Mouse (Mus musculus) heart, embryonic 13.5 days (tissue): ENCODE measurements around the gene Scarb1. TPM values are rescaled to one million over a fixed set of nuclear protein-coding genes. Genes with fewer than 3 reads are reported as not detected.

ENCODE experiments used
- ATAC-seq: fragments of 200-750 bp; cut with Nextera tagmentation; 2 replicates; pipeline ENCODE4 v1.8.0; 2017; ENCODE audit warnings: moderate TSS enrichment; ENCODE audit not compliant: insufficient number of reproducible peaks, low FRiP score, low TSS enrichment; ENCODE audit errors: extremely low read depth
- H3K27ac ChIP-seq: fragments of 300-500 bp; sonication (generic); replicated peaks from 2 replicates; pipeline ENCODE4 v1.5.1; 2015; ENCODE audit warnings: moderate library complexity, mild to moderate bottlenecking, inconsistent platforms
- H3K27me3 ChIP-seq: fragments of 300-500 bp; sonication (generic); replicated peaks from 2 replicates; pipeline ENCODE4 v1.6.1; 2015; ENCODE audit warnings: mild to moderate bottlenecking, inconsistent platforms
- H3K36me3 ChIP-seq: fragments of 300-500 bp; sonication (generic); 2 replicates; pipeline ENCODE4 v1.6.1; 2015; ENCODE audit warnings: mild to moderate bottlenecking, inconsistent platforms
- H3K4me1 ChIP-seq: fragments of 300-500 bp; sonication (generic); 2 replicates; pipeline ENCODE4 v1.6.1; 2015; ENCODE audit warnings: inconsistent platforms
- H3K4me2 ChIP-seq: fragments of 300-500 bp; sonication (generic); 2 replicates; pipeline ENCODE4 v1.6.1; 2015; ENCODE audit warnings: inconsistent platforms, mild to moderate bottlenecking, moderate library complexity
- H3K4me3 ChIP-seq: fragments of 300-500 bp; sonication (generic); 2 replicates; pipeline ENCODE4 v1.5.1; 2015; ENCODE audit warnings: moderate library complexity, mild to moderate bottlenecking, inconsistent platforms
- H3K9ac ChIP-seq: fragments of 300-500 bp; sonication (generic); 2 replicates; pipeline ENCODE4 v1.6.1; 2015; ENCODE audit warnings: inconsistent platforms, mild to moderate bottlenecking, moderate library complexity
- H3K9me3 ChIP-seq: fragments of 300-500 bp; sonication (generic); 2 replicates; pipeline ENCODE4 v1.6.1; 2016; ENCODE audit warnings: inconsistent platforms
- WGBS: fragments of 180-500 bp; shearing (Covaris S2); methylation state at CpG from one replicate; pipeline ENCODE4 v1.1.7; 2015; ENCODE audit warnings: mixed read lengths; 5-methylcytosine and 5-hydroxymethylcytosine counted together
- polyA plus RNA-seq: library from polyadenylated mRNA; unstranded; fragments of >200 nt; fragmentation: Nextera tagmentation; extraction: Ambion mirVana; gene quantifications from 2 replicates; pipeline ENCODE4 v1.2.1, GENCODE M21; 2015

Gene Scarb1
- polyA plus RNA-seq, 1 experiment from 2014 or later = 69.7 TPM

DNA sequence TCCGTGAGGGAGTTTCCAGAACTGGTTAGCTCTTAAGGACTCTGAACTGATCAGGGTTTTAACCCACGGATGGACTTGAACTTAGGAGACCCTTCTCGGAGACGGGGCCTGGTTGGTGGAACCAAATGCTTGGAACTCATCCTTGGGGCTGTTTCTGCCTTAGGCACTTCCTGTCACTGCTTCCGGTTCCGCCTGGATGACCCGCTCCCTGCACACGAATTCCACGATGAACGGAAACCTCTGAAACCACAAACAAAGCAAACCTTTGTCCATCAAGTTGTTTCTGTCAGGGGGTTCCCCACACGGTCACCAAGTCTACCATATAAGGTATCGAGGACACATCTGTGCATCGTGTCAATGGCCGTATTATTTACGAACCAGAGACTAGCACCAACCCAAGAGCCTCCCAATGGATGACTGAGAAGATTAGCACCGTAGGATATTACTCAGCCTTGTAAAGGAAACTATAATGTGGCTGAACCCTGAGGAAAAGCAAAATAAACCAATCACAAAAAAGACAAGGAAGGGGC lies 20.2 kb upstream of the Scarb1 start:
- no peak overlapping the region for H3K9ac ChIP-seq
- no peaks in the 10 kb centered on the region for H3K9me3 ChIP-seq
- no peaks in the 10 kb centered on the region for H3K36me3 ChIP-seq
- no peak overlapping the region for H3K27ac ChIP-seq
- no peak overlapping the region for H3K4me2 ChIP-seq
- peaks cover 22% of the 10 kb centered on the region for H3K4me1 ChIP-seq
- no peak overlapping the region for H3K4me3 ChIP-seq
- WGBS = 73% methylated on average over 16 of the region's 16 CpGs
- no peak for ATAC-seq
- H3K27me3 ChIP-seq = no peaks in the 10 kb centered on the region

- Histone ChIP-seq H3K27me3 (no peaks in the 10 kb centered on the region), H3K9me3 (no peaks in the 10 kb centered on the region), H3K4me2 (no peak overlapping the region), H3K9ac (no peak overlapping the region), H3K4me3 (no peak overlapping the region), H3K27ac (no peak overlapping the region), H3K36me3 (no peaks in the 10 kb centered on the region), H3K4me1 (peaks cover 26% of the 10 kb centered on the region)
- no peak for ATAC-seq
- 69% methylated on average over 9 of the region's 9 CpGs for WGBS
These were observed 19.7 kb upstream of the Scarb1 start for GRCm38 (mm10) chr5:125360566-125360965.

GRCm38 (mm10) chr5:125358270-125358608 lies 17.3 kb upstream of the Scarb1 start:
- Histone ChIP-seq H3K4me2 (peak overlapping the region; percentile 25), H3K9ac (no peak overlapping the region), H3K27ac (peak overlapping the region; percentile 59), H3K36me3 (no peaks in the 10 kb centered on the region), H3K9me3 (no peaks in the 10 kb centered on the region), H3K27me3 (no peaks in the 10 kb centered on the region), H3K4me3 (no peak overlapping the region), H3K4me1 (0 out of 2 replicates have a peak, but pooled peaks cover 20% of the 10 kb centered on the region)
- ATAC-seq = no peak
- WGBS = 52% methylated on average over 5 of the region's 5 CpGs

DNA sequence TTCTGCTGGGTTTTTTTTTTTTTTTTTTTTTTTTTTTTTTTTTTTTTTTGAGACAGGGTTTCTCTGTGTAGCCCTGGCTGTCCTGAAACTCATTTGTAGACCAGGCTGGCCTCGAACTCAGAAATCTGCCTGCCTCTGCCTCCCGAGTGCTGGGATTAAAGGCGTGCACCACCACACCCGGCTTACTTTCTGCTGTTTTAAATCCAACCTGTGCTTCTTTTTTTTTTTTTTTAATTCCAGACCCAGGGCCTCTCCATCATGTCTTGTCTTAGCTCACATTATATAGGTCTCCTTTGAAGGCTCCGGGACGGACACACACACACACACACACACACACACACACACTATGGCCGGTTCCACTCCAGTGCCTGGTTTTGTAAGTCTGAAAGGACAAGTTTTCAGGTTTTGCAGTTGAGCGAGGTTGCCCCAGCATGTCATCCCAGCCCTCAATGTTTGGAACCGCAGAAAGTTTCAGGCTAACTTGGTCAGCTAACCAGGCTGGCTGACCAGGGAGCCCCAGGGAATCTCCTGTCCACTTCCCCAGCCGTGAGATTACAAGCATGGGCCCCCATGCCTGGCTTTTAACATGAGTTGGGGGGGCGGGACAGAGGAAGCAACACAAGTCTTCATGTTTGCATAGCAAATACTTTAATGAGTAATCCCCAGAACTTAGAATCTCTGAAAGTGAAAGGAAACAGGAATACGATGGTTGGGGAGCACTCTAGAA lies 16.8 kb upstream of the Scarb1 start:
- WGBS = 76% methylated on average over 12 of the region's 12 CpGs
- Histone ChIP-seq H3K9ac (no peak overlapping the region), H3K27ac (peak overlapping the region; percentile 59)

GRCm38 (mm10) chr5:125355650-125356049 lies 14.8 kb upstream of the Scarb1 start:
- H3K4me2 ChIP-seq = no peak overlapping the region
- H3K4me3 ChIP-seq = no peak overlapping the region
- WGBS = 30% methylated on average over 7 of the region's 7 CpGs
- no peak overlapping the region for H3K9ac ChIP-seq
- ATAC-seq = no peak
- H3K36me3 ChIP-seq = no peaks in the 10 kb centered on the region
- H3K4me1 ChIP-seq = 0 out of 2 replicates have a peak, but pooled peaks cover 22% of the 10 kb centered on the region
- H3K27ac ChIP-seq = no peak overlapping the region
- no peaks in the 10 kb centered on the region for H3K27me3 ChIP-seq
- peaks cover 3% of the 10 kb centered on the region; the same call in 1 of the 2 replicates for H3K9me3 ChIP-seq

More for the DNA sequence above, 16.8 kb upstream of the Scarb1 start:
- Histone ChIP-seq H3K4me1 (0 out of 2 replicates have a peak, but pooled peaks cover 20% of the 10 kb centered on the region), H3K4me2 (peak overlapping the region; percentile 25), H3K27me3 (no peaks in the 10 kb centered on the region), H3K4me3 (no peak overlapping the region), H3K9me3 (peaks cover 3% of the 10 kb centered on the region; the same call in 1 of the 2 replicates), H3K36me3 (no peaks in the 10 kb centered on the region)
- no peak for ATAC-seq

GRCm38 (mm10) chr5:125354885-125355492 lies 14.1 kb upstream of the Scarb1 start:
- H3K4me2 ChIP-seq = no peak overlapping the region
- no peak overlapping the region for H3K27ac ChIP-seq
- H3K4me3 ChIP-seq = no peak overlapping the region
- no peaks in the 10 kb centered on the region for H3K36me3 ChIP-seq
- no peaks in the 10 kb centered on the region for H3K27me3 ChIP-seq
- H3K9ac ChIP-seq = no peak overlapping the region
- WGBS = 52% methylated on average over 7 of the region's 7 CpGs
- peaks cover 3% of the 10 kb centered on the region; the same call in 1 of the 2 replicates for H3K9me3 ChIP-seq
- no peak for ATAC-seq
- H3K4me1 ChIP-seq = 0 out of 2 replicates have a peak, but pooled peaks cover 22% of the 10 kb centered on the region

DNA sequence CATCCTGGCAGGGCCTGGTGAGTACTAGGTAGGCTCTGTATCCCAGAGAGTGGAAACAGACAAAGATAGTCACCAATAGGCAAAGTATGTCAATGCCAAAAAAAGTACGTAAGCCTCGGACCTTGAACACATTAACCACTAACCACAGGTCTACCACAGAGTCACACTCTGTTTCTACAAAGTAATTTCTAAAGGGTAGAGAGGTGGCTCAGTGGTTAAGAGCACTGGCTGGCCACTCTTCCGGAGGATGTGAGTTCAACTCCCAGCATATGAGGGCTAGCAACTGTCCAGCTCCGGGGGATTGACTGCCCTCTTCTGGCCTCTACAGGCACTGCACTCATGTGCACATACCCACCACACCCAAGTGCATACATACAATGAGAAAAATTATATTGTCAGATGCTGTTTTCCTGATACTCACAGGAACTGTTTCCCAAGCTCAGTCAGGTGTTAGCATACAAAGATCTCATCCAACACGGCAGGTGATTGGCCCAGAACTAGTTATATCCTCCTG lies 11.9 kb upstream of the Scarb1 start:
- H3K4me3 ChIP-seq = no peak overlapping the region
- H3K27me3 ChIP-seq = no peaks in the 10 kb centered on the region
- no peaks in the 10 kb centered on the region for H3K36me3 ChIP-seq
- H3K4me2 ChIP-seq = no peak overlapping the region
- peaks cover 3% of the 10 kb centered on the region; the same call in 1 of the 2 replicates for H3K9me3 ChIP-seq
- 0 out of 2 replicates have a peak, but pooled peaks cover 19% of the 10 kb centered on the region for H3K4me1 ChIP-seq
- ATAC-seq = no peak
- H3K27ac ChIP-seq = no peak overlapping the region
- 92% methylated on average over 5 of the region's 5 CpGs for WGBS
- H3K9ac ChIP-seq = no peak overlapping the region

DNA sequence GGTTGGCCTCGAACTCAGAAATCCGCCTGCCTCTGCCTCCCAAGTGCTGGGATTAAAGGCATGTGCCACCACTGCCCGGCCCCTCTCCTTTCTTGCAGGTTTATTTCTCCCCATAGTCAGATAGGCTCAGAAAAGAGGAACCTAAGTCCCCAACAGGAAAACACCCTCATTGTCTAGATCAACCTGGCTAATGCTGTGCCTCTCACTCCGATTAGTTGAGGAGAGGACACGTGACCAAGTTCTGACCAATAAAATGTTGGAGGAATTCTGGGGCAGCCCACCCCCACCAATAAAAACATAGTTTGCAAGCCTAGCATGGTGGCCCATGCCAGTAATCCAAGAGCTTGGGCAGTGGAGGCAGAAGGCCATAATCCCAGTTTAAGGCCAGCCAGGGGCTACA lies 11.0 kb upstream of the Scarb1 start:
- H3K27ac ChIP-seq = no peak overlapping the region
- no peak overlapping the region for H3K4me3 ChIP-seq
- peaks cover 3% of the 10 kb centered on the region; the same call in 1 of the 2 replicates for H3K9me3 ChIP-seq
- H3K4me1 ChIP-seq = 0 out of 2 replicates have a peak, but pooled peaks cover 16% of the 10 kb centered on the region
- H3K9ac ChIP-seq = no peak overlapping the region
- 88% methylated on average over 5 of the region's 5 CpGs for WGBS
- ATAC-seq = no peak
- H3K4me2 ChIP-seq = no peak overlapping the region
- H3K36me3 ChIP-seq = no peaks in the 10 kb centered on the region
- no peaks in the 10 kb centered on the region for H3K27me3 ChIP-seq

- no peak overlapping the region for H3K4me3 ChIP-seq
- H3K4me1 ChIP-seq = 0 out of 2 replicates have a peak, but pooled peaks cover 16% of the 10 kb centered on the region
- WGBS = 68% methylated on average over 8 of the region's 8 CpGs
- H3K36me3 ChIP-seq = no peaks in the 10 kb centered on the region
- H3K9ac ChIP-seq = 0 out of 2 replicates have a peak overlapping the region, but pooled peaks have one; percentile 10
- no peak overlapping the region for H3K27ac ChIP-seq
- no peaks in the 10 kb centered on the region for H3K27me3 ChIP-seq
- H3K4me2 ChIP-seq = no peak overlapping the region
- ATAC-seq = no peak
- peaks cover 3% of the 10 kb centered on the region; the same call in 1 of the 2 replicates for H3K9me3 ChIP-seq
These were observed 10.2 kb upstream of the Scarb1 start for GRCm38 (mm10) chr5:125351057-125351456.

DNA sequence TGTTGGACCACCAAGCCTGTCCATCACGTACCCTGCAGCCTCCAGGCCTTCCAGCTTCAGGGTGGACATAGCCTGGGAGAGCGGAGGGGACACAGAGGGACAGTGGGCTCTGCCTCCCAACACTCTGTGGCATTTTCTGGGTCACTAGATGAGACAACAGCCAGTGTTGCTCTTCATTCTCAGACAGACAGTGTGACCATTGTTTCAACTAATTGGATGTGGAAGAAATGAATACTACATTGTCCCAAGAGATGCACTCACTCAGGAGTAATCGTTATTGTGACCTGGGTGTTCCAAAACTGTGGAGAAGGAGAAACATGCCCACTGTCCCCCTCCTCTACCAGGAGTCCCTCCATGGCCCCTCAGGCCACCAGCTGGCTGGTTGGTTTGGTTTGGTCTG lies 8.5 kb upstream of the Scarb1 start:
- Histone ChIP-seq H3K4me2 (no peak overlapping the region), H3K4me1 (0 out of 2 replicates have a peak, but pooled peaks cover 6% of the 10 kb centered on the region), H3K9me3 (peaks cover 3% of the 10 kb centered on the region; the same call in 1 of the 2 replicates), H3K4me3 (no peak overlapping the region), H3K27me3 (no peaks in the 10 kb centered on the region), H3K9ac (no peak overlapping the region), H3K27ac (no peak overlapping the region), H3K36me3 (no peaks in the 10 kb centered on the region)
- WGBS = 79% methylated on average over 3 of the region's 3 CpGs
- ATAC-seq = no peak

DNA sequence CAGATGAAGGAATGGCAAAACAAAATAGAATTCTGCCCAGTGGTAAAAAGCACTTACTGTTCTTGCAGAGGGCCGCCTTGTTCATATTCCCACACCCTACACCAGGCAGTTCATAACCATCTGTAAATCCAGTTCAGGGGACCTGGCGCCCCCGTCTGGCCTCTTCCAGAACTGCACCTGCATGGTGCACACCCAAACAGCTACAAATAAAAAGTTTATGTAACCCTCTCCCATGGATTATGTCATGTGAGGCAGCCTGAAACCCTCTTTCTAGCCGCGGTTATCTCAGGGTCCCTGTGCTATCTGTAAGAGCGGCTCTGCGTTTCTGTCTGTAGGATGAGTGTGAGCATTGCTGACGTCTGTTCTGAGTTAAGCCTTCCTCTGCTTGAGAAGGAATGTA lies 7.6 kb upstream of the Scarb1 start:
- peaks cover 3% of the 10 kb centered on the region; the same call in 1 of the 2 replicates for H3K9me3 ChIP-seq
- H3K36me3 ChIP-seq = no peaks in the 10 kb centered on the region
- 0 out of 2 replicates have a peak, but pooled peaks cover 6% of the 10 kb centered on the region for H3K4me1 ChIP-seq
- no peak for ATAC-seq
- H3K4me2 ChIP-seq = no peak overlapping the region
- no peak overlapping the region for H3K4me3 ChIP-seq
- WGBS = 18% methylated on average over 8 of the region's 8 CpGs
- H3K9ac ChIP-seq = no peak overlapping the region
- no peak overlapping the region for H3K27ac ChIP-seq
- no peaks in the 10 kb centered on the region for H3K27me3 ChIP-seq
